Mouse (Mus musculus): ENCODE data around the gene Tmc8.

DNA sequence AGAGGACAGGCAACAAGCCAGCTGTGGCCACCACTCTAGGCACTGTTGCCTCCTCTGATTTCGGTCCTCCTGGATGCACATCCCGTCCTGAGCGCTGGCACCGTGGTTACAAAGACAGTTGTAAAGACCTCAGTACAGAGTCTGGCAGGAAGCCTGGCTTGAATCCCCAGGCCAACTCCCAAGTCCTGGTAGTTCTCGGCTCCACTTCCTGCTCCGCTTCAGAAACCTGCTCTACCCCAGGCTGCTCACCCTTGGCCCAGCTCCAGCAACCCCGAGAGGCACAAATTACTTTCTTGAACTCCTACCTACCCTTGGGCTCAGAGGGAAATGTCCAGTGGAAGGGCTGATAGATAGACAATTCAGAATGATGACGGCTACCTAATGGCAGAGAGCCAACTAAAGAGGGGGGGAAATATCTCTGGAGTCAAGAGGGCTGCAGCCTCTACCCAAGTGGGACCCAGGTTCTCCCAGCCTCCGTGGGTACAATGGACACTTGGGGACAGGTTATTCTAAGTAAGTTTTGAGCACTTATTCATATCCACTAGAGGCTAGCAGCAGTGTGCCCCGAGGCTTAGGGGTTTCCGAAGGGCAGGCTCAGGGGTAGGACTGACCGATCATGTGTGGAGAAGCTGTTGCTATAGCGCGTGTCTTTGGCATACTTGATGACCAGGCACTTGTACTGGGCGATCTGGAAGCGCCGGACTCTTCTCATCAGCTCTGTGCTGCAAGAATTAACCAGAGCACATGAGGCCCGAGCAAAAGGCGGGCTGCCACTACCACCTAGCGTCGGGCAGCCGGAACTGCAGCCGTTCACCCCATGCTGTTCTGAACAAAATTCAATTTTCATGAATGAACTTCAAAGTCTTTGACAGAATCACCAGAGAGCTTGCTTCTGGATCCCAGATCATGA lies 42.4 kb downstream of the Tmc8 start:
- TF ChIP-seq GATA1 (IDR thresholded peaks at IDR 0.05; ENCODE audit: low read length) (no peak), TAL1 (IDR thresholded peaks at IDR 0.05; ENCODE audit: low read length) (no peak)

Measured in erythroblast, embryonic 14.5 days (primary cell).